Mouse (Mus musculus) hindbrain, postnatal 0 days (tissue): ENCODE data around the gene Tas2r114. TPM values are rescaled to one million over a fixed set of nuclear protein-coding genes. Genes with fewer than 3 reads are reported as not detected.

ENCODE experiments used
- ATAC-seq: fragments of 200-750 bp; cut with Nextera tagmentation; 2 replicates; pipeline ENCODE4 v1.8.0; 2017; ENCODE audit warnings: mild to moderate bottlenecking, moderate TSS enrichment, moderate library complexity
- DNase-seq: peaks from one replicate; pipeline ENCODE4 v3.0.0-alpha.2; 2015; ENCODE audit warnings: low spot score
- H3K27ac ChIP-seq: fragments of 300-500 bp; sonication (generic); 2 replicates; pipeline ENCODE4 v1.5.1; 2014; ENCODE audit warnings: mild to moderate bottlenecking
- H3K27me3 ChIP-seq: fragments of 300-500 bp; sonication (generic); 2 replicates; pipeline ENCODE4 v1.6.1; 2014; ENCODE audit warnings: low read length, mixed read lengths; ENCODE audit not compliant: insufficient read depth
- H3K36me3 ChIP-seq: fragments of 300-500 bp; sonication (generic); 2 replicates; pipeline ENCODE4 v1.6.1; 2014; ENCODE audit warnings: low read length, mixed read lengths; ENCODE audit not compliant: insufficient read depth
- H3K4me1 ChIP-seq: fragments of 300-500 bp; sonication (generic); 2 replicates; pipeline ENCODE4 v1.6.1; 2014; ENCODE audit warnings: antibody characterized with exemption, low read length, mixed read lengths; ENCODE audit not compliant: insufficient read depth
- H3K4me2 ChIP-seq: fragments of 300-500 bp; sonication (generic); 2 replicates; pipeline ENCODE4 v1.6.1; 2014; ENCODE audit warnings: low read depth, mild to moderate bottlenecking, low read length, moderate library complexity, mixed read lengths
- H3K4me3 ChIP-seq: fragments of 300-500 bp; sonication (generic); 2 replicates; pipeline ENCODE4 v1.5.1; 2014; ENCODE audit warnings: low read length
- H3K9ac ChIP-seq: fragments of 300-500 bp; sonication (generic); replicated peaks from 2 replicates; pipeline ENCODE4 v1.6.1; 2014; ENCODE audit warnings: mild to moderate bottlenecking, low read length, moderate library complexity, mixed read lengths
- H3K9me3 ChIP-seq: fragments of 300-500 bp; sonication (generic); 2 replicates; pipeline ENCODE4 v1.6.1; 2016; ENCODE audit warnings: low read length, mixed read lengths
- CTCF ChIP-seq: IDR thresholded peaks from 2 replicates; pipeline ENCODE4 v1.5.1; 2016; ENCODE audit warnings: antibody characterized with exemption, control low read depth, low read depth
- WGBS: fragments of 180-500 bp; shearing (Covaris S2); extraction: QIAGEN DNeasy Blood & Tissue Kit; methylation state at CpG from one replicate; pipeline ENCODE4 v1.1.7; 2014; 5-methylcytosine and 5-hydroxymethylcytosine counted together
- polyA plus RNA-seq: library from polyadenylated mRNA; unstranded; fragments of >200 nt; fragmentation: Nextera tagmentation; extraction: Ambion mirVana; gene quantifications from 2 replicates; pipeline ENCODE4 v1.2.1, GENCODE M21; 2015
- total RNA-seq: library from RNA; depleted of rRNA; stranded (reverse); fragments of >200 nt; gene quantifications from 2 replicates; pipeline ENCODE4 v1.2.3, GENCODE M21; 2014; rRNA removed

Tas2r114 gene
- total RNA-seq, result not detected in 2 replicates
- polyA plus RNA-seq, result not detected in 2 replicates

DNA sequence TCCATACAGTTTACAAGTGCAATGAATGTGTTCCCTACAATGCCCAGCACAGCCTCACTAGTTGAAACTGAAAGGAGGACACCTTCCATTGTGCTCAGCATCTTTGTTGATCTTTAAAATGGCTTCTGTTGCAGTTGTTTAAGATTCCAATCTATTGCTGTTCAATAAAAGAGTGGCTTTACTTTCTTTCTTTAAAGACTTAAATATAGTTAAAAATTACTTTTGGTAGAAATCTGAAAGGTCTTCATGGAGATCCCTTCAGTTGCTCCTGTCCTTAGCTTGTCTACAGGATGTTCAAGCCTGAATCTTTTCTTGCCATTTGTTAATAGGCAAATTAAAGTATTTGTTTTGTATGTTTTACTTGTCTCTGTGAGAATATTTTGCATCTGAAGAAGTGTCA is at the start of gene Tas2r114:
TSS of gene Tas2r114 (minus strand) at position 101 of the 400 bp plus-strand sequence.
- no peak for TF ChIP-seq CTCF
- no peaks in the 10 kb centered on the region for H3K27me3 ChIP-seq
- no peak for ATAC-seq

DNA sequence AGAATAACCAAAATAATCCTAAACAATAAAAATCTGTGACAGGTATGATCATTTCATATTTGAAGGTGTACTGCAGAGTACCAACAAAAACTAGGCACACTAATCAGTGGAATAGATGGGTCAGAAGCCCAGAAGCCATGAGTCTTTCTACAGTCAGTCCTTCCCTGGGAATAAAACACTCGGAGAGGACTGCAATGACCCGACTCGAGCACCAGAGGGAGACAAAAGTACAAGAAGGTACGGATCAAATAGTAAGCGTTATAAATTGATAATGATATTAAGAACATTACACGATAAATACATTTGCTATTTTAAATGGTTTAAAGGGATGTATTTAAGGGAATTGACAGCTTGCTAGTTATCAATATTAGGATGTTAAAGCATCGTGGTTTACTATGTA is 22.9 kb upstream of the Tas2r114 start:
- Histone ChIP-seq H3K4me1 (no peaks in the 10 kb centered on the region), H3K4me2 (no peak overlapping the region), H3K36me3 (no peaks in the 10 kb centered on the region), H3K9me3 (peaks cover 10% of the 10 kb centered on the region; the same call in 1 of the 2 replicates), H3K9ac (no peak overlapping the region), H3K27ac (no peak overlapping the region), H3K4me3 (no peak overlapping the region), H3K27me3 (no peaks in the 10 kb centered on the region)
- ATAC-seq (no peak), DNase-seq (peak; percentile 1)
- TF ChIP-seq CTCF, result peak; percentile 27; the same call in 1 of the 2 replicates
- 58% methylated on average over 7 of the region's 7 CpGs for WGBS

More for the DNA sequence above, at the start of gene Tas2r114:
- Histone ChIP-seq H3K4me2 (no peak within 1 kb of the TSS), H3K27ac (no peak within 1 kb of the TSS), H3K4me1 (no peaks in the 10 kb centered on the region), H3K36me3 (no peaks in the 10 kb centered on the region), H3K9ac (no peak within 1 kb of the TSS), H3K9me3 (peaks cover 2% of the 10 kb centered on the region; the same call in 1 of the 2 replicates), H3K4me3 (no peak within 1 kb of the TSS)
- no peak for DNase-seq

DNA sequence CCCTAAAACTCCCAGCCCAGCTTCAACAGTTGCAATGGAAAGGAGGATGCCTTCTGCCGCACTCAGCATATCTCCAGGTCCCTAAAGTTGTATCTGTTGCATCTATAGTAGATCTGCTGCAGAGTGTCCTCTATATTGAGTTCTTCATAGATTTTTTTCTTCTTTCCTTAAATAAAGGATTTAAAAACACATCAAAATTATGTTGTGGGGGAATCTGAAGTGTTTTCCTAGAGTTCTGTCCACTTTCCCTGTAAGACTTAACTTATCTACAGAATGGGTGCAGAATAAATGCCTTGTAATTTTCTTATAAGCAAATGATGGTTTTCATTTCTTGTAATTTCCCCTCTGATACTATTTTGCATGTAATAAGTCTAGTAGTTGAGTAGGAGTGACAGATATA is 2.5 kb downstream of the Tas2r114 start, which contains the start of gene Tas2r105:
TSS of gene Tas2r105 (minus strand) at position 101 of the 400 bp plus-strand sequence.
- TF ChIP-seq CTCF, result no peak
- H3K27ac ChIP-seq, result no peak within 1 kb of the TSS
- 67% methylated on average over 1 of the region's 1 CpGs for WGBS
- H3K9me3 ChIP-seq, result peaks cover 2% of the 10 kb centered on the region; the same call in 1 of the 2 replicates
- no peak within 1 kb of the TSS for H3K9ac ChIP-seq
- no peak within 1 kb of the TSS for H3K4me2 ChIP-seq
- no peak for ATAC-seq
- no peak for DNase-seq
- H3K36me3 ChIP-seq, result no peaks in the 10 kb centered on the region
- no peak within 1 kb of the TSS for H3K4me3 ChIP-seq
- no peaks in the 10 kb centered on the region for H3K27me3 ChIP-seq
- no peaks in the 10 kb centered on the region for H3K4me1 ChIP-seq

DNA sequence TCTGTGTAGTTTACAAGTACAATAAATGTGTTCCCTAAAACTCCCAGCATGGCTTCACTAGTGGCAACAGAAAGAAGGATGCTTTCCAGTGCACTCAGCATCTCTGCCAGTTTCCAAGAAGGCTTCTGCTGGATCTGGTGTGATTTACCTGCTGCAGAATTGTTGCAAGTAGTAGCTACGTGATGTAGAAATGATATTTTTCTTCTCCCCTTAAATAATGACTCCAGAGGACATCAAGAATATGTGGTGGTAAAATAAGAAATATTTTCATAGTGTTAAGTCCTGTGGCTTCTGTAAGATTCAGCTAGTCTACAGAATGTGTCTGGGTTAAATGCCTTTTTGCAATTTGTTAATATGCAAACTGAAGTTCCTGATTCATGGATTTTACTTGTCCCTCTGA is 4.2 kb downstream of the Tas2r114 start, which contains the start of gene Tas2r104:
TSS of gene Tas2r104 (minus strand) at position 101 of the 400 bp plus-strand sequence.
- ATAC-seq (no peak), DNase-seq (no peak)
- H3K4me2 ChIP-seq, result no peak within 1 kb of the TSS
- TF ChIP-seq CTCF, result no peak
- no peak within 1 kb of the TSS for H3K4me3 ChIP-seq
- H3K36me3 ChIP-seq, result no peaks in the 10 kb centered on the region
- no peaks in the 10 kb centered on the region for H3K4me1 ChIP-seq
- no peaks in the 10 kb centered on the region for H3K27me3 ChIP-seq
- H3K9ac ChIP-seq, result no peak within 1 kb of the TSS
- no peak within 1 kb of the TSS for H3K27ac ChIP-seq
- WGBS, result 76% methylated on average over 1 of the region's 1 CpGs
- peaks cover 2% of the 10 kb centered on the region; the same call in 1 of the 2 replicates for H3K9me3 ChIP-seq

DNA sequence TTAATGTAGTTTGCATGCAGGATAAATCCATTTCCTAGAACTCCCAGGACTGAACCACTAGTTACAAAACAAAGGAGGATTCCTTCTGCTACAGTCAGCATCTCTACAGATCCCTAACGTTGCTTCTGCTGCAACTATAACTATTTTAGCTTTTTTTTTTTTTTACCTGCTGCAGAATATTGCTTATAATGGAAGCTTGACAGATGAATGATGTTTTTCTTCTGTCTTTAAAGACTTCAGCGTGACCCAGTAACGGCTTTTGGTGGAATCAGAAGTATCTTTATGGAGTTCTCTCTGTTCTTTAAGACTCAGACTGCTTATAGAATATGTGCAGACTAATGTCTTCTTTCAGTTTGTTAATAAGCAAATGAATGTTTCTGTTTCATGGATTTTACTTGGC is 11.1 kb downstream of the Tas2r114 start, which contains the start of gene Tas2r106:
TSS of gene Tas2r106 (minus strand) at position 101 of the 400 bp plus-strand sequence.
- Histone ChIP-seq H3K27me3 (no peaks in the 10 kb centered on the region), H3K36me3 (no peaks in the 10 kb centered on the region), H3K4me1 (no peaks in the 10 kb centered on the region), H3K4me2 (no peak within 1 kb of the TSS), H3K9ac (no peak within 1 kb of the TSS), H3K9me3 (no peaks in the 10 kb centered on the region; the same call in none of the 2 replicates), H3K27ac (no peak within 1 kb of the TSS), H3K4me3 (no peak within 1 kb of the TSS)
- no peak for TF ChIP-seq CTCF
- ATAC-seq (no peak), DNase-seq (no peak)
- WGBS, result 74% methylated on average over 3 of the region's 3 CpGs

DNA sequence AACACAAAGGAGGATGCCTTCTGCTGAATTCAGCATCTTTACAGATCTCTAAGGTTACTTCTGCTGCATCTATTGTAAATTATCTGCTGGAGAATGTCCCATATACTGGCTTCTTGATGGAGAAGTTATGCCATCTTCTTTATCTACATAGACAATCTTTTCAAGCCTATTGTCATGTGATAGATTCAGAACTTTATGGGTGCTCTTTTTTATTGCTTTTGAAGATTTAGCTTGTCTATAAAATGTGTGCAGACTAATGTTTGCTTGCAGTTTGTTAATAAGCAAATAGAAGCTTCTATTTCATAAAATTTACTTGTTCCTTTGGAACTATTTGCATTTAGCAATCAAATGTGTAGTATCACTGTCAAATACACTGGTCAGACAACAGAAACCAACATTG is 29.8 kb downstream of the Tas2r114 start, which contains the start of gene Tas2r107:
TSS of gene Tas2r107 (minus strand) at position 101 of the 400 bp plus-strand sequence.
- ATAC-seq (no peak), DNase-seq (no peak)
- Histone ChIP-seq H3K27ac (no peak within 1 kb of the TSS), H3K4me1 (no peaks in the 10 kb centered on the region), H3K9me3 (0 out of 2 replicates have a peak, but pooled peaks cover 9% of the 10 kb centered on the region), H3K4me2 (no peak within 1 kb of the TSS), H3K27me3 (no peaks in the 10 kb centered on the region), H3K9ac (no peak within 1 kb of the TSS), H3K4me3 (no peak within 1 kb of the TSS), H3K36me3 (no peaks in the 10 kb centered on the region)
- TF ChIP-seq CTCF, result no peak

Other genes starting within 250 kb of the Tas2r114 start
- not detected in 2 replicates for gene 5430401F13Rik, start 203.7 kb downstream of the Tas2r114 start, total RNA-seq
- gene 5430401F13Rik, start 203.7 kb downstream of the Tas2r114 start, polyA plus RNA-seq, result not detected in 2 replicates
- not detected in 2 replicates for gene Gm6619, start 203.7 kb downstream of the Tas2r114 start, total RNA-seq
- not detected in 2 replicates for gene Gm6619, start 203.7 kb downstream of the Tas2r114 start, polyA plus RNA-seq
- gene Tas2r130, start 59.2 kb downstream of the Tas2r114 start, total RNA-seq, result not detected in 2 replicates
- gene Tas2r130, start 59.2 kb downstream of the Tas2r114 start, polyA plus RNA-seq, result not detected in 2 replicates
- gene Tas2r107, start 29.9 kb downstream of the Tas2r114 start, total RNA-seq, result not detected in 2 replicates
- not detected in 2 replicates for gene Tas2r107, start 29.9 kb downstream of the Tas2r114 start, polyA plus RNA-seq
- not detected in 2 replicates for gene Tas2r106, start 11.2 kb downstream of the Tas2r114 start, total RNA-seq
- gene Tas2r106, start 11.2 kb downstream of the Tas2r114 start, polyA plus RNA-seq, result not detected in 2 replicates
- not detected in 2 replicates for gene Tas2r104, start 4.3 kb downstream of the Tas2r114 start, total RNA-seq
- gene Tas2r104, start 4.3 kb downstream of the Tas2r114 start, polyA plus RNA-seq, result not detected in 2 replicates
- not detected in 2 replicates for gene Tas2r105, start 2.6 kb downstream of the Tas2r114 start, total RNA-seq
- not detected in 2 replicates for gene Tas2r105, start 2.6 kb downstream of the Tas2r114 start, polyA plus RNA-seq